Mouse (Mus musculus): Measurements from ENCODE around the gene Fam76a.

DNA sequence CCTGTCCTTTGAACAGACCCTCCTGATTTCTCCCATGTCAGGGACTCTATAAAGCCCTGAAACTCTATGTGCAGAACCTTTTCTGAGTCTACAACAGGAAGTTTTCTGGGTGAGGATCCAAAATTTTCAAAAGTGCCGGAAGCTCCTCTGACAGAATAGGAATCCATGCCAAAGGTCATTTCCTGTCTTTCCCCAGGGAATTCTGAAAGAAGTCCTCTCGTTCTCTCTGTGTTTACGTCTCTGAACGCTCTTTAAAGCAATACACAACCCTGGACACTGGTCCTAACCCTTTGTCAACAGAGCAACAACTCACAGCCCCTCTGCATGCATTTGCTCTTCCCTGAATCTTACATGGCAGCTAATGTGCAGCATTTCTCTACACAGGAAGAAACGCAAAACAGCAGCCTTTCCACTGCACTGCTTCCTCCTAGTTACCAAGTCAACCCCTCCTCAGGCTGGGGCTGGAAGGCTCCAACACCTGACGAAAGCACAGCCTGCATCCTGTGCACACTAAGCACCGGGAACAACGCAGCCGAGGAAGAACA, 17.5 kb downstream of the Fam76a start:
- TF ChIP-seq TAL1 (IDR thresholded peaks at IDR 0.05; ENCODE audit: low read length) (no peak), GATA1 (IDR thresholded peaks at IDR 0.05; ENCODE audit: low read length) (no peak)
